Mouse (Mus musculus) liver, embryonic 14.5 days (tissue): ENCODE measurements at regions not wholly inside any gene's neighbourhood (a gene's known extent, or its start where the extent isn't known, plus 50 kb on each side); places are given as distances from the start of the nearest gene placed in this dataset.
"Not testable (repeated sequence)": the region's sequence is repeated elsewhere in the genome, so short reads cannot be mapped to it uniquely, and the experiment has no call there.

Experiments
- CTCF ChIP-seq: IDR thresholded peaks from 2 replicates; pipeline ENCODE4 v1.5.1; 2016; ENCODE audit warnings: antibody characterized with exemption, low read depth, control low read depth
- EP300 ChIP-seq: IDR thresholded peaks from 2 replicates; pipeline ENCODE4 v1.6.1; 2016; ENCODE audit warnings: antibody characterized with exemption, low read depth

DNA sequence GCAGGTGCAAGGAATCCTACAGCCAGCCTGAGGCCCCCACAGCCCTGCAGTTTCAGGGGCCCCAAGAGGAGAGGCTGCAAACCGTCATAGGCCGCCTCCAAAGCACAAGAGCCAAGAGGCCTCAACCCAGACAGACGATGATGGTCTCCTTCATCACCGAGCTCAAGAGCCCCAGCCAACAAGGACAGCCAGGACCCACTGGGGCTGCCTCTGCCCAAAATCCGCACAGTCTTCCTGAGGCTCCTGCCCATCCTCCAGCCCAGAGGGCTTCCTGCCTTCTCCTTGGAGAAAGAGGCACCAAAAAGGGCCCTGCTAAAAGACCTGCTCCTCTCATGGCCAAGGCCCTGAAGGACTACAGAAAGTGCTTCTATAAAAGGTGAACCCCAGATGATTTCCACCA lies 112.3 kb downstream of the Nus1 start:
- not testable (repeated sequence) for TF ChIP-seq CTCF, EP300
